Mouse (Mus musculus) skeletal muscle tissue, adult 2 months (tissue): Measurements from ENCODE around the gene Otud1.
A peak's percentile ranks its signal among the peaks of the same experiment; 100 is the strongest.

Experiments used
- DNase-seq: peaks from one replicate; pipeline ENCODE4 v3.0.0-alpha.2; 2012; ENCODE audit warnings: low read depth, low spot score

Gene Otud1

GRCm38 (mm10) chr2:19657158-19657874, at the start of gene Otud1:
Otud1 (plus strand) TSS chr2:19657752.
- peak; percentile 97 for DNase-seq

- peak; percentile 68 for DNase-seq
These were observed 49.7 kb upstream of the Otud1 start for GRCm38 (mm10) chr2:19607852-19608251.

- no peak for DNase-seq
These were observed 49.0 kb upstream of the Otud1 start for GRCm38 (mm10) chr2:19608410-19609073.

GRCm38 (mm10) chr2:19622041-19622440, 35.5 kb upstream of the Otud1 start:
- no peak for DNase-seq

GRCm38 (mm10) chr2:19627044-19627443, 30.5 kb upstream of the Otud1 start:
- DNase-seq = no peak

GRCm38 (mm10) chr2:19627920-19628608, 29.5 kb upstream of the Otud1 start:
- DNase-seq = no peak

GRCm38 (mm10) chr2:19630544-19630943, 27.0 kb upstream of the Otud1 start:
- no peak for DNase-seq

- DNase-seq = no peak
These were observed 24.1 kb upstream of the Otud1 start for GRCm38 (mm10) chr2:19633406-19633920.

GRCm38 (mm10) chr2:19645182-19645581, 12.4 kb upstream of the Otud1 start:
- no peak for DNase-seq

GRCm38 (mm10) chr2:19646144-19646543, 11.4 kb upstream of the Otud1 start:
- DNase-seq = no peak

- no peak for DNase-seq
These were observed 10.6 kb upstream of the Otud1 start for GRCm38 (mm10) chr2:19646910-19647309.

GRCm38 (mm10) chr2:19656436-19656835, 1.1 kb upstream of the Otud1 start:
- no peak for DNase-seq

- peak; percentile 92 for DNase-seq
These were observed 483 bp downstream of the Otud1 start for GRCm38 (mm10) chr2:19657881-19658589.

- peak; percentile 32 for DNase-seq
These were observed 1.3 kb downstream of the Otud1 start for GRCm38 (mm10) chr2:19658661-19659384.

GRCm38 (mm10) chr2:19660875-19661274, 3.3 kb downstream of the Otud1 start:
- no peak for DNase-seq

- DNase-seq = no peak
These were observed 5.7 kb downstream of the Otud1 start for GRCm38 (mm10) chr2:19663146-19663848.

GRCm38 (mm10) chr2:19664147-19664546, 6.6 kb downstream of the Otud1 start:
- no peak for DNase-seq

- DNase-seq = no peak
These were observed 7.3 kb downstream of the Otud1 start for GRCm38 (mm10) chr2:19664555-19665475.

- peak; percentile 45 for DNase-seq
These were observed 8.3 kb downstream of the Otud1 start for GRCm38 (mm10) chr2:19665841-19666240.
